Mouse (Mus musculus) intestine, embryonic 16.5 days (tissue): ENCODE data around the gene Nckap5. TPM values are rescaled to one million over a fixed set of nuclear protein-coding genes. Genes with fewer than 3 reads are reported as not detected.

Experiments used
- ATAC-seq: fragments of 200-750 bp; cut with Nextera tagmentation; 2 replicates; pipeline ENCODE4 v1.8.0; 2017; ENCODE audit warnings: moderate TSS enrichment, moderate library complexity
- H3K27ac ChIP-seq: fragments of 300-500 bp; sonication (generic); 2 replicates; pipeline ENCODE4 v1.5.1; 2014; ENCODE audit warnings: mild to moderate bottlenecking, low read length
- H3K27me3 ChIP-seq: fragments of 300-500 bp; sonication (generic); replicated peaks from 2 replicates; pipeline ENCODE4 v1.6.1; 2014; ENCODE audit warnings: low read length, control low read depth, mixed read lengths; ENCODE audit not compliant: control insufficient read depth, insufficient read depth
- H3K36me3 ChIP-seq: fragments of 300-500 bp; sonication (generic); 2 replicates; pipeline ENCODE4 v1.6.1; 2014; ENCODE audit warnings: low read length, control low read depth; ENCODE audit not compliant: control insufficient read depth, insufficient read depth
- H3K4me1 ChIP-seq: fragments of 300-500 bp; sonication (generic); 2 replicates; pipeline ENCODE4 v1.6.1; 2014; ENCODE audit warnings: low read length, control low read depth, mixed read lengths; ENCODE audit not compliant: control insufficient read depth, insufficient read depth
- H3K4me2 ChIP-seq: fragments of 300-500 bp; sonication (generic); 2 replicates; pipeline ENCODE4 v1.6.1; 2014; ENCODE audit warnings: low read depth, low read length, control low read depth
- H3K4me3 ChIP-seq: fragments of 300-500 bp; sonication (generic); 2 replicates; pipeline ENCODE4 v1.5.1; 2014; ENCODE audit warnings: mild to moderate bottlenecking, low read length
- H3K9ac ChIP-seq: fragments of 300-500 bp; sonication (generic); 2 replicates; pipeline ENCODE4 v1.6.1; 2014; ENCODE audit warnings: low read depth, low read length
- H3K9me3 ChIP-seq: fragments of 300-500 bp; sonication (generic); 2 replicates; pipeline ENCODE4 v1.6.1; 2016; ENCODE audit warnings: low read length, control low read depth; ENCODE audit not compliant: control insufficient read depth
- WGBS: fragments of 180-500 bp; shearing (Covaris S2); extraction: QIAGEN DNeasy Blood & Tissue Kit; methylation state at CpG from one replicate; pipeline ENCODE4 v1.1.7; 2014; 5-methylcytosine and 5-hydroxymethylcytosine counted together
- polyA plus RNA-seq: library from polyadenylated mRNA; unstranded; fragments of >200 nt; fragmentation: Nextera tagmentation; extraction: Ambion mirVana; gene quantifications from 2 replicates; pipeline ENCODE4 v1.2.1, GENCODE M21; 2015

Gene Nckap5
- polyA plus RNA-seq, 1 experiment from 2014 or later = 11.5 TPM

- H3K9ac ChIP-seq = no peak overlapping the region
- no peak overlapping the region for H3K27ac ChIP-seq
- peaks cover 15% of the 10 kb centered on the region for H3K4me1 ChIP-seq
- H3K9me3 ChIP-seq = no peaks in the 10 kb centered on the region
- no peaks in the 10 kb centered on the region for H3K27me3 ChIP-seq
- no peak overlapping the region for H3K4me3 ChIP-seq
- WGBS = 28% methylated on average over 3 of the region's 3 CpGs
- ATAC-seq = no peak
- H3K36me3 ChIP-seq = no peaks in the 10 kb centered on the region
- no peak overlapping the region for H3K4me2 ChIP-seq
These were observed 233.2 kb downstream of the Nckap5 start for GRCm38 (mm10) chr1:126597376-126597775.

- H3K4me2 ChIP-seq = no peak overlapping the region
- no peaks in the 10 kb centered on the region for H3K36me3 ChIP-seq
- no peaks in the 10 kb centered on the region for H3K9me3 ChIP-seq
- WGBS = 62% methylated on average over 3 of the region's 3 CpGs
- no peaks in the 10 kb centered on the region for H3K27me3 ChIP-seq
- peaks cover 13% of the 10 kb centered on the region for H3K4me1 ChIP-seq
- H3K4me3 ChIP-seq = no peak overlapping the region
- no peak overlapping the region for H3K27ac ChIP-seq
- no peak for ATAC-seq
- no peak overlapping the region for H3K9ac ChIP-seq
These were observed 235.8 kb downstream of the Nckap5 start for GRCm38 (mm10) chr1:126594796-126595195.

GRCm38 (mm10) chr1:126593044-126593805 is 237.4 kb downstream of the Nckap5 start:
- Histone ChIP-seq H3K36me3 (no peaks in the 10 kb centered on the region), H3K4me2 (no peak overlapping the region), H3K4me1 (peaks cover 13% of the 10 kb centered on the region), H3K27ac (peak overlapping the region; percentile 14; the same call in 1 of the 2 replicates), H3K9me3 (no peaks in the 10 kb centered on the region), H3K27me3 (no peaks in the 10 kb centered on the region), H3K9ac (no peak overlapping the region), H3K4me3 (no peak overlapping the region)
- ATAC-seq = peak; percentile 74
- 29% methylated on average over 7 of the region's 7 CpGs for WGBS

- no peak overlapping the region for H3K27ac ChIP-seq
- WGBS = 91% methylated on average over 3 of the region's 3 CpGs
- no peak for ATAC-seq
- no peak overlapping the region for H3K9ac ChIP-seq
- H3K36me3 ChIP-seq = no peaks in the 10 kb centered on the region
- H3K9me3 ChIP-seq = no peaks in the 10 kb centered on the region
- no peak overlapping the region for H3K4me3 ChIP-seq
- H3K4me2 ChIP-seq = no peak overlapping the region
- peaks cover 13% of the 10 kb centered on the region for H3K4me1 ChIP-seq
- H3K27me3 ChIP-seq = no peaks in the 10 kb centered on the region
These were observed 239.7 kb downstream of the Nckap5 start for GRCm38 (mm10) chr1:126590911-126591310.

DNA sequence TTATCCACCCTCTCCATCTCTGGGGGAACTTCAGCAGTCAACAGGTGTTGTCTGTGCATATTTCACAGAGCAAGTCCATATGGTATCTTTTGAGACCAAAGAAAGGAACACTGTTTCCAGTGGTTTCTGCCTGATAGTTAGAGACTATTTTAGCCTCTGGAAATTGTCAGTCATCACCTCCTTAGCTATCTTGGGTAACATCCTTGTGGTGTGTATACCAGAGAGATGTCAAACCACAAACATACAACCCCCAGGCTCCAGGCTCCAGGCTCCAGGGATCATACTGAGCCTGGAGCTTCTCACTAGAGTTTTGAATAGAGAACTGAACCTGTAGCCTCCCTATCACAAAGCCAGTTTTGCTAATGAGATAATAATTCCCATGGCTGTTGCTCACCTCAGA is 252.4 kb downstream of the Nckap5 start:
- H3K4me2 ChIP-seq = no peak overlapping the region
- no peaks in the 10 kb centered on the region for H3K9me3 ChIP-seq
- ATAC-seq = no peak
- H3K27ac ChIP-seq = no peak overlapping the region
- no peaks in the 10 kb centered on the region for H3K36me3 ChIP-seq
- H3K27me3 ChIP-seq = no peaks in the 10 kb centered on the region
- H3K4me1 ChIP-seq = no peaks in the 10 kb centered on the region
- H3K4me3 ChIP-seq = no peak overlapping the region
- H3K9ac ChIP-seq = no peak overlapping the region

GRCm38 (mm10) chr1:126574295-126574694 is 256.3 kb downstream of the Nckap5 start:
- H3K9ac ChIP-seq = no peak overlapping the region
- no peaks in the 10 kb centered on the region for H3K9me3 ChIP-seq
- ATAC-seq = no peak
- no peak overlapping the region for H3K27ac ChIP-seq
- no peak overlapping the region for H3K4me3 ChIP-seq
- H3K4me1 ChIP-seq = no peaks in the 10 kb centered on the region
- 84% methylated on average over 9 of the region's 9 CpGs for WGBS
- H3K4me2 ChIP-seq = no peak overlapping the region
- H3K27me3 ChIP-seq = no peaks in the 10 kb centered on the region
- H3K36me3 ChIP-seq = no peaks in the 10 kb centered on the region

DNA sequence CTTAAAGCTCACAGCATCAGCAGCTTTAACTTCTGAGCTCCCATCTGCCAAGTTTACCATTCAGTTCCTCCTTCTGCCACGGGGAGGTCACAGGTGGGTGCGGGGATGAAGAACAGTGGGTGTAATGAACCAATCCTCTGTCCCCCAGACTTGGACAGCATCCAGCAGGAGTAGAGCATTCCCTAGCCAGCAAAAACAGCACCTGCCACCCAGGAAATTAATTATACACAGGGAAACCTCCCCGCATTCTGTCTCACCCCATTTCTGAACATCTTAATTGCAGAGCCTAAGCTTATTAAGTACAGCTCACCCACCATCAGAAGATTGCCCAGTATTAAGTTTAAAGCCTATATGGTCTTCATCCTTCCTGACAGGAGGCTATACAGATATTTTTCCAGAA is 256.9 kb downstream of the Nckap5 start:
- H3K36me3 ChIP-seq = no peaks in the 10 kb centered on the region
- no peaks in the 10 kb centered on the region for H3K9me3 ChIP-seq
- no peak overlapping the region for H3K27ac ChIP-seq
- H3K4me2 ChIP-seq = no peak overlapping the region
- ATAC-seq = no peak
- no peaks in the 10 kb centered on the region for H3K4me1 ChIP-seq
- H3K9ac ChIP-seq = no peak overlapping the region
- WGBS = 61% methylated on average over 3 of the region's 3 CpGs
- H3K27me3 ChIP-seq = no peaks in the 10 kb centered on the region
- no peak overlapping the region for H3K4me3 ChIP-seq

GRCm38 (mm10) chr1:126573097-126573496 is 257.5 kb downstream of the Nckap5 start:
- Histone ChIP-seq H3K4me3 (no peak overlapping the region), H3K9me3 (no peaks in the 10 kb centered on the region), H3K36me3 (no peaks in the 10 kb centered on the region), H3K27ac (no peak overlapping the region), H3K9ac (no peak overlapping the region), H3K27me3 (no peaks in the 10 kb centered on the region), H3K4me2 (no peak overlapping the region), H3K4me1 (no peaks in the 10 kb centered on the region)
- 79% methylated on average over 2 of the region's 2 CpGs for WGBS
- ATAC-seq = no peak

DNA sequence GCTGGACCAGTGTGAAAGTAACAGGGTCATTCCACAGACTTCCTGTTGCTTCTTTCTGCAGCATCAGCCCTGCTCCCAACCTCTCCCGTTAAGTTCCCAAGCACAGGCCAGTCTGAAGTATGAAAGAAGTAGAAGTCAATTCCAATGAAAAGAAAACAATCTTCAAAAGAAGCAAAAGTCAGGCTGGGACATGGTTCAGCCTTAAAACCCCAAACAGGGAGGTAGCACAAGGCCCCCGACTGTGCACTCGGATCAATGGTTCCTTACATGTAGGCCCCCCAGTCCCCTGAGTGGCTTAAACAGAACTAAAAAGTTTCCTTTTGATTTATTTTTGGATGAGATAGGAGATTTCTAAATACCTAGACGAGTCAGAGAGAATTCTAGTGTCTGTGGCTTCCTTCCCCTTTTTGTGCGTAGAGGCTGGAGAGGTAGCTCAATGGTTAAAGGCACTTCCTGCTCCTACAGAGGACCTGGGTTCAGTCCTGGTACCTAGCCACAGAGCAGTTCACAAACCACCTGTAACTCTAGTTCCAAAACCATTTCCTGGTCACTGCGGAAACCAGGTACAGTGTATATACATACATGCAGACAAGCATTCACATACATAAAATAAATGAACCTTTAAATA is 260.9 kb downstream of the Nckap5 start:
- Histone ChIP-seq H3K36me3 (no peaks in the 10 kb centered on the region), H3K4me3 (no peak overlapping the region), H3K27me3 (no peaks in the 10 kb centered on the region), H3K27ac (no peak overlapping the region), H3K9ac (no peak overlapping the region), H3K9me3 (no peaks in the 10 kb centered on the region), H3K4me2 (no peak overlapping the region), H3K4me1 (no peaks in the 10 kb centered on the region)
- no peak for ATAC-seq
- 89% methylated on average over 6 of the region's 6 CpGs for WGBS
